Mouse (Mus musculus): ENCODE results near the gene Gpc6.

GRCm38 (mm10) chr14:117919612-117920011 lies 994.5 kb downstream of the Gpc6 start:
- TF ChIP-seq CTCF (IDR thresholded peaks at IDR 0.05; ENCODE audit: low read depth) (no peak), EP300 (IDR thresholded peaks at IDR 0.05; ENCODE audit: low read depth) (no peak)

Data from heart, postnatal 0 days (tissue).